Mouse (Mus musculus): Measurements from ENCODE around the gene Ankzf1. TPM values are rescaled to one million over a fixed set of nuclear protein-coding genes. Genes with fewer than 3 reads are reported as not detected.

The Ankzf1 gene
- 10 to 100 TPM; 19.7 TPM for total RNA-seq (2021)
- long read RNA-seq, experiment 1, transcript Ankzf1-208 (13 exons, 2,739 nt): major isoform, 5 of 23 reads
- long read RNA-seq, experiment 1, partial matches to known transcripts: 8 of 23 reads
- long read RNA-seq, experiment 1, other reads (novel, unspliced or antisense): 9 of 23 reads
- long read RNA-seq, experiment 2, transcript Ankzf1-208 (13 exons, 2,739 nt): major isoform, 8 of 26 reads
- long read RNA-seq, experiment 2, partial matches to known transcripts: 1 of 26 reads
- long read RNA-seq, experiment 2, other reads (novel, unspliced or antisense): 17 of 26 reads

- peak; percentile 95 to 99 for DNase-seq (ENCODE audit: low spot score in 2 of 2)
- intact Hi-C loops (cut with DNase I): no loop called here
Measured at GRCm38 (mm10) chr1:75191622-75192402, at the start of gene Ankzf1, which contains the start of gene Atg9a. TSS of gene Ankzf1 (plus strand) at chr1:75192151. TSS of gene Atg9a (minus strand) at chr1:75192196.

GRCm38 (mm10) chr1:75142301-75143261, 49.4 kb upstream of the Ankzf1 start, which contains the start of the genes Cnppd1 and Retreg2:
TSS of gene Cnppd1 (minus strand) at chr1:75142711.
TSS of gene Retreg2 (plus strand) at chr1:75142778.
- intact Hi-C loops (cut with DNase I): no loop called here
- DNase-seq (ENCODE audit: low spot score in 2 of 2): peak; percentile 95 to 97

GRCm38 (mm10) chr1:75145589-75145988, 46.4 kb upstream of the Ankzf1 start:
- no peak for DNase-seq (ENCODE audit: low spot score in 2 of 2)
- intact Hi-C loops (cut with DNase I): no loop called here

GRCm38 (mm10) chr1:75147411-75148135, 44.4 kb upstream of the Ankzf1 start:
- no peak for DNase-seq (ENCODE audit: low spot score in 2 of 2)
- intact Hi-C loops (cut with DNase I): no loop called here

- DNase-seq (ENCODE audit: low spot score in 2 of 2): no peak
- intact Hi-C loops (cut with DNase I): no loop called here
Measured at GRCm38 (mm10) chr1:75148727-75149126, 43.2 kb upstream of the Ankzf1 start.

- intact Hi-C loops (cut with DNase I): no loop called here
- DNase-seq (ENCODE audit: low spot score in 2 of 2): no peak
Measured at GRCm38 (mm10) chr1:75155837-75156236, 36.1 kb upstream of the Ankzf1 start.

- DNase-seq (ENCODE audit: low spot score in 2 of 2): no peak
- intact Hi-C loops (cut with DNase I): no loop called here
Measured at GRCm38 (mm10) chr1:75158990-75159389, 33.0 kb upstream of the Ankzf1 start.

GRCm38 (mm10) chr1:75159540-75160255, 32.3 kb upstream of the Ankzf1 start:
- intact Hi-C loops (cut with DNase I): no loop called here

GRCm38 (mm10) chr1:75160256-75160617, 31.7 kb upstream of the Ankzf1 start:
- intact Hi-C loops (cut with DNase I): no loop called here
- no peak for DNase-seq (ENCODE audit: low spot score in 2 of 2)

More at GRCm38 (mm10) chr1:75159540-75160255, 32.3 kb upstream of the Ankzf1 start:
- no peak for DNase-seq (ENCODE audit: low spot score in 2 of 2)

GRCm38 (mm10) chr1:75168093-75168471, 23.9 kb upstream of the Ankzf1 start:
- intact Hi-C loops (cut with DNase I): no loop called here
- DNase-seq (ENCODE audit: low spot score in 2 of 2): no peak

- peak; percentile 90 to 93 for DNase-seq (ENCODE audit: low spot score in 2 of 2)
- intact Hi-C loops (cut with DNase I): no loop called here
Measured at GRCm38 (mm10) chr1:75168472-75169464, 23.2 kb upstream of the Ankzf1 start, which contains the start of gene Zfand2b. TSS of gene Zfand2b (plus strand) at chr1:75168646.

- intact Hi-C loops (cut with DNase I): no loop called here
- DNase-seq (ENCODE audit: low spot score in 2 of 2): peak; percentile 48 to 53
Measured at GRCm38 (mm10) chr1:75179334-75180104, 12.4 kb upstream of the Ankzf1 start.

GRCm38 (mm10) chr1:75180105-75180590, 11.8 kb upstream of the Ankzf1 start, which contains the start of gene Abcb6:
TSS of gene Abcb6 (minus strand) at chr1:75180392.
- peak; percentile 95 to 97 for DNase-seq (ENCODE audit: low spot score in 2 of 2)
- intact Hi-C loops (cut with DNase I): no loop called here

GRCm38 (mm10) chr1:75180741-75181140, 11.2 kb upstream of the Ankzf1 start:
- intact Hi-C loops (cut with DNase I): no loop called here
- no peak for DNase-seq (ENCODE audit: low spot score in 2 of 2)

GRCm38 (mm10) chr1:75181377-75181870, 10.5 kb upstream of the Ankzf1 start:
- intact Hi-C loops (cut with DNase I): no loop called here
- no peak for DNase-seq (ENCODE audit: low spot score in 2 of 2)

GRCm38 (mm10) chr1:75182160-75182559, 9.8 kb upstream of the Ankzf1 start:
- DNase-seq (ENCODE audit: low spot score in 2 of 2): no peak

More at GRCm38 (mm10) chr1:75182160-75182559, 9.8 kb upstream of the Ankzf1 start:
- intact Hi-C loops (cut with DNase I): no loop called here
